Mouse (Mus musculus) heart, adult 2 months (tissue): ENCODE measurements around the gene Hes2.

Experiments used
- CTCF ChIP-seq: fragments of 200-600 bp; IDR thresholded peaks from 2 replicates; pipeline ENCODE4 v1.8.1; 2022; ENCODE audit warnings: antibody characterized with exemption, mild to moderate bottlenecking, moderate library complexity
- EP300 ChIP-seq: fragments of 200-500 bp; IDR thresholded peaks from 2 replicates; pipeline ENCODE4 v1.6.1; 2011; ENCODE audit warnings: low read depth, low read length, control low read depth; ENCODE audit not compliant: insufficient read depth
- POLR2A ChIP-seq: fragments of 200-500 bp; IDR thresholded peaks from 2 replicates; pipeline ENCODE4 v1.6.1; 2011; ENCODE audit warnings: mild to moderate bottlenecking, low read depth, low read length, control low read depth; ENCODE audit not compliant: insufficient read depth

DNA sequence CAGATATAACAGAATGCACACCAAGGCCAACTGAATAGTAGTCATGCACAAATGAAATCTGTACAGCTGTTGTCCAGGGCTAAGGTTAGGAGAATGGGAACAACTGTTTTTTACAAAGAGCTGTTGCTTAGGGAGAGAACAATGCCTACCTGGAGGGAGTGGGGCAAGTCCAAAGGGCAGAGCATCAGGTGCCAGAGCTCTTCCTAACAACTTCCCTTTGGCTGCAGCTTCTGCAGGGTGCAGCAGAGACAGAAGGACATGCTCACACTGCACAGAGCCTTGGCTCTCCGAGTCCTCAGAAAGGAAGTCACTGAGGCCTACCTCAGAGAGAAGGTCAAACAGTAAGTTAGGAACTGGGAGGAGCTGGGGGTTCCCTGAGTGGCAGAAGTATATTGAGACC, 41.0 kb downstream of the Hes2 start:
- no peak for TF ChIP-seq CTCF
- TF ChIP-seq POLR2A = no peak
- TF ChIP-seq EP300 = no peak
